Mouse (Mus musculus) kidney, embryonic 14.5 days (tissue): ENCODE results near the gene Trp53rkb. TPM values are rescaled to one million over a fixed set of nuclear protein-coding genes. Genes with fewer than 3 reads are reported as not detected.

Source experiments
- ATAC-seq: fragments of 200-750 bp; cut with Nextera tagmentation; 2 replicates; pipeline ENCODE4 v1.8.0; 2017; ENCODE audit warnings: moderate number of reproducible peaks, mild to moderate bottlenecking, moderate TSS enrichment, moderate library complexity; ENCODE audit not compliant: low FRiP score, low TSS enrichment
- H3K27ac ChIP-seq: fragments of 300-500 bp; sonication (generic); 2 replicates; pipeline ENCODE4 v1.5.1; 2014; ENCODE audit warnings: low read depth, mild to moderate bottlenecking, low read length, moderate library complexity, mixed read lengths
- H3K27me3 ChIP-seq: fragments of 300-500 bp; sonication (generic); 2 replicates; pipeline ENCODE4 v1.6.1; 2014; ENCODE audit warnings: mild to moderate bottlenecking, low read length; ENCODE audit not compliant: control insufficient read depth, insufficient read depth
- H3K36me3 ChIP-seq: fragments of 300-500 bp; sonication (generic); 2 replicates; pipeline ENCODE4 v1.6.1; 2014; ENCODE audit warnings: low read length, mixed read lengths; ENCODE audit not compliant: control insufficient read depth, insufficient read depth
- H3K4me1 ChIP-seq: fragments of 300-500 bp; sonication (generic); 2 replicates; pipeline ENCODE4 v1.6.1; 2014; ENCODE audit warnings: low read length, mixed read lengths; ENCODE audit not compliant: control insufficient read depth, insufficient read depth
- H3K4me2 ChIP-seq: fragments of 300-500 bp; sonication (generic); replicated peaks from 2 replicates; pipeline ENCODE4 v1.6.1; 2014; ENCODE audit warnings: low read depth, mild to moderate bottlenecking, low read length
- H3K4me3 ChIP-seq: fragments of 300-500 bp; sonication (generic); 2 replicates; pipeline ENCODE4 v1.5.1; 2014; ENCODE audit warnings: mild to moderate bottlenecking, low read length
- H3K9ac ChIP-seq: fragments of 300-500 bp; sonication (generic); 2 replicates; pipeline ENCODE4 v1.6.1; 2014; ENCODE audit warnings: low read depth, mild to moderate bottlenecking, low read length, moderate library complexity
- H3K9me3 ChIP-seq: fragments of 300-500 bp; sonication (generic); 2 replicates; pipeline ENCODE4 v1.6.1; 2016; ENCODE audit warnings: low read length; ENCODE audit not compliant: control insufficient read depth
- WGBS: fragments of 180-500 bp; shearing (Covaris S2); extraction: QIAGEN DNeasy Blood & Tissue Kit; methylation state at CpG from one replicate; pipeline ENCODE4 v1.1.7; 2014; 5-methylcytosine and 5-hydroxymethylcytosine counted together
- polyA plus RNA-seq: library from polyadenylated mRNA; unstranded; fragments of >200 nt; fragmentation: Nextera tagmentation; extraction: Ambion mirVana; gene quantifications from 2 replicates; pipeline ENCODE4 v1.2.1, GENCODE M21; 2014

Gene Trp53rkb
- polyA plus RNA-seq, 1 experiment from 2014 or later: 10.1 TPM

DNA sequence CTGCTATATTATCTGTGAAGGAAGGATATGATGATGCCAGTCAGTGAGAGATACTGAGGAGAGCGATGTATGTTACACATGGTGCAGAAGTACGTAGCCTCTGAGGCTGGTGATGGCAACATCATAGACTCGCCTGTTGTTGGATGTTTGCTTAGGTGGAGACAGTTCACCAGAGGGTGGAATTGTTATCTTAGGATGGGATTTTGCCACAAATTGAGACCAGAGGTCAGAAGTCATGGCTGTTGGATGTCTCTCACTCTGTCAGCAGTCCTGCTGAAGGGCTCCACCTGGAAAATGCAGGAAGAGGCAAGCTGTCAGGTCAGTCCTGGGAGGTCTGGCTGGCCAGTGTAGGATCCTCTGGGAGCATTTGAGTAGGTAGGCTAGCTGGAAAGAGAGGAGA, 29.1 kb downstream of the Trp53rkb start:
- ATAC-seq: no peak
- Histone ChIP-seq H3K36me3 (no peaks in the 10 kb centered on the region), H3K27me3 (no peaks in the 10 kb centered on the region), H3K9ac (no peak overlapping the region), H3K27ac (no peak overlapping the region), H3K4me1 (peaks cover 10% of the 10 kb centered on the region), H3K4me2 (no peak overlapping the region), H3K4me3 (no peak overlapping the region), H3K9me3 (no peaks in the 10 kb centered on the region)
- 65% methylated on average over 3 of the region's 3 CpGs for WGBS

DNA sequence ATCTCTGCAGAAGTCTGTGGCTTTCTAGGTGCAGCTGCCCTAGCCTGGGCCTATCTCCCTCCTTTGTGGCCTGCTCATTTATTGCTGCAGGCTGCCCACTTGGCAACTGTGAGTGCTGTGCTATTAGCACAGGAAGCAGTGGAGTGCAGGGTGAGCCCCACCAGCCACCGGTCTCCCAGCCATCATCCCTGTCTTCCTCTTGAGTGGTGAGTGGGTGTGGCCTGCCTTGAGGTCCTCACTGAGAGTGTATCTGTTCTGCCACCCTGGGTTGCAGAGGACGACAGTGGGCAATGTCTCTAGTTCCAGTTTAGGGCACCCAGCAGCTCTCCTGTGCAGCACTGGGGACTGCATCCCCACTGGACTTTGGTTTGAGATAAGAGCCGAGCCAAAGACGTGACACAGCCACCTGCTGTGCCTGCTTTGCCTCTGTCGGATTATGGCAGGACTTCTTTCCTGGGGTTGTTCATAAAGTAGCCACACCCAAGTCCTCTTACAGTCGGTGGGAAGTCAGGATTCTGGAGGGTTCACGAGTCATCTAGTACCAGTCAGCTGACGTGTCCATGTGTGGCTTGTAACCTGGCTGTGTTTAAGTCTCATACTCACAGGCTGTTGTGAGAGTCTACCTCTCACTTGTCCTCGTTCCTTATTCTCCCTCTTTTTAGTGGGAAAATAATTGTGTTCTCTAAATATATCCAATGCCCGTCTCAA, 29.9 kb downstream of the Trp53rkb start:
- ATAC-seq: no peak
- Histone ChIP-seq H3K27ac (no peak overlapping the region), H3K4me1 (peaks cover 10% of the 10 kb centered on the region), H3K27me3 (no peaks in the 10 kb centered on the region), H3K36me3 (no peaks in the 10 kb centered on the region), H3K9ac (no peak overlapping the region), H3K4me3 (no peak overlapping the region), H3K4me2 (no peak overlapping the region), H3K9me3 (no peaks in the 10 kb centered on the region)
- 68% methylated on average over 10 of the region's 10 CpGs for WGBS

DNA sequence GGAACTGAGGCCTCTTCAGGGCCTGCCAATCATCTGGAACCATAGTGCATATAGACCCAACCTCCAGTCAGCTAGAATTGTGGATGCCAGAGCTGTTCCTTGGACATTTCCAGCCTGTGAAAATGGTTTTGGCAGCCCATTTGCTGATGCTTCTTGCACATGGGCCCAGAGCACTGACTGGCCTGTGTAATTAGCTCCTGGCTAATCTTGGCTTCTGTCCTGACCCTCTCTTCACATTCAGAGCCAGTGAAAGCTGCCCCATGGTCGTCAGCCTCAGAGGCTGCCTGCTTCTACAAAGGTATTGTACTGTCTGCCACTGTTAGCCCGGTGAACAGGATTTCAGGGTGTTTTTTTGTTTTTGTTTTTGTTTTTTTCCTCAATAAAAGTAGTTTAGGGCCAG, 30.6 kb downstream of the Trp53rkb start:
- Histone ChIP-seq H3K9ac (no peak overlapping the region), H3K9me3 (no peaks in the 10 kb centered on the region), H3K4me2 (no peak overlapping the region), H3K27ac (no peak overlapping the region), H3K4me1 (peaks cover 10% of the 10 kb centered on the region), H3K36me3 (no peaks in the 10 kb centered on the region), H3K27me3 (no peaks in the 10 kb centered on the region), H3K4me3 (no peak overlapping the region)
- no peak for ATAC-seq
- 91% methylated on average over 2 of the region's 2 CpGs for WGBS

DNA sequence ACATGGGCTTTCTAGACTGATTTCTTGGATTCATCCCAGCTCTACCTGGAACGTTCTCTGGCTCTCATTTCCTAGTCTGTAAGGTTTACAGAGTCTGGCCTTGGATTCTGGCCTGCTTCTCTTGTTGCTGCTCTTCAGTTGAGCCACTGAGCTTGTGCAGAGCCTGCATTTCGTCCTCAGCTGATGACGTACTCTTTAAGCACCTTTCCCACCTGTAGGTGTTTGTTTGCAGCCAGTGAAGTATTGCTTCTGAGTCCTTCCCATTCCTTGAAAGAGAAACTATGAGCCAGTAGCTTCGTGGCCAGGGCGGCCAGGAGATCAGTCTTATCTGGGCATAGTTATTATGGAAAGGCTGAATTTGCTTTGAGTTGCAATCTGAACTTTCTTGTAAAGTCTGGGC, 32.1 kb downstream of the Trp53rkb start:
- Histone ChIP-seq H3K4me2 (no peak overlapping the region), H3K9ac (no peak overlapping the region), H3K27me3 (no peaks in the 10 kb centered on the region), H3K27ac (no peak overlapping the region), H3K4me3 (no peak overlapping the region), H3K36me3 (no peaks in the 10 kb centered on the region), H3K4me1 (peaks cover 10% of the 10 kb centered on the region), H3K9me3 (no peaks in the 10 kb centered on the region)
- no peak for ATAC-seq
- 92% methylated on average over 5 of the region's 5 CpGs for WGBS

DNA sequence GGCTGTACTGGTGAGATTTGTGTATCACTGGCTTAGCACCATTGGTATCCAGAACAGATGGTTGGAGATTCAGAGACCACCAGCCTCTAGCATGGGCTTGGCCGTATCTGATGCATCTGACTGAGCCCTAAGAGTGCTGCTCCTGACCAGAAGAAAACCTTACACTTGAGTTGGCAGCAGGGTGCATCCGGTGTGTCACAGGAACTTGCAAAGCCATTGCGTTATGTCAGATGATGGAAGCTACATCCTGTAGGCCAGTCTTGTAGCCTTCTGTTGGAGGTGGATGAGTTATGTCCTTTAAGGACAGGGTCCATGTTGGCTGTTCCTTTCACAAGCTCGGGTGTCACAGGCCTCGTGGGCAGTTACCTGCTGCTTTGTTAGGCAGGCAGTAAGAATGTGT, 32.7 kb downstream of the Trp53rkb start:
- Histone ChIP-seq H3K9ac (no peak overlapping the region), H3K27me3 (no peaks in the 10 kb centered on the region), H3K4me1 (peaks cover 10% of the 10 kb centered on the region), H3K4me2 (no peak overlapping the region), H3K27ac (no peak overlapping the region), H3K36me3 (no peaks in the 10 kb centered on the region), H3K4me3 (no peak overlapping the region), H3K9me3 (no peaks in the 10 kb centered on the region)
- no peak for ATAC-seq
- WGBS: 75% methylated on average over 5 of the region's 5 CpGs

DNA sequence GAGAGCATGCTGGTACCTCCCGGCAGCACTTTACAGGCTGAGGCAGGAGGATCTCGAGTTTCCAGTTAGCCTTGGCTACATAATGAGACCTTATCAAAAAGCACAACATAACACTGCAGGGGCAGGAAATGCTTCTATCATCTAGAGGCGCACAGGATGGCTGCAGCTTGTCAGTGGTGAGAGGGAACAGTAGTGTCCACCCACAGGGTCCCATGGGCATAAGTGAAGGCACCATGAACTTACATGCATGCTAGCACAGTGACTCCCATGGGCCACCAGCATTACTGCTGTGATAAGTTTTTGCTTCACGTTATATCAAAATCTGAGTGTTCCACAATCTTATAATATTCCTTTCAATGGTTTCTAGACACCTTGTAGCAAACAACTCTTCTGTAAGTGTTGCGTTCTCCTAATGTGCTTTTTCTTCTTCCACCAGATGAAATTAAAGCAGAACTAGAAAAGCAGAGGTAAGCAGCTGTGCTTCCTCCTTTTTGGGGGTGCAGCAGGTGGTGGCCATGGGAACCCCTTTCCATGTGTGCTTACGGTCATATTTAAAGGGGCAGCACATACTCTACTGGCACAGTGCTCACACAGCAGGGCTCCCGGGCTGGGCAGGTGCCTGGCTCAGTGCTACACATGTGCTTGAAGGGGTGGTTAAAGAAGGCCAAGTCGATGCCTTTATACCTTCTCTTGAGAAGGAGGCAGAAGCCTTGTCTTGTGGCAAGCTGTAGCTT, 34.3 kb downstream of the Trp53rkb start:
- Histone ChIP-seq H3K9ac (no peak overlapping the region), H3K9me3 (no peaks in the 10 kb centered on the region), H3K27ac (no peak overlapping the region), H3K4me2 (no peak overlapping the region), H3K4me1 (no peaks in the 10 kb centered on the region; the same call in 1 of the 2 replicates), H3K27me3 (no peaks in the 10 kb centered on the region), H3K4me3 (no peak overlapping the region), H3K36me3 (no peaks in the 10 kb centered on the region)
- no peak for ATAC-seq
- WGBS: 94% methylated on average over 8 of the region's 8 CpGs

DNA sequence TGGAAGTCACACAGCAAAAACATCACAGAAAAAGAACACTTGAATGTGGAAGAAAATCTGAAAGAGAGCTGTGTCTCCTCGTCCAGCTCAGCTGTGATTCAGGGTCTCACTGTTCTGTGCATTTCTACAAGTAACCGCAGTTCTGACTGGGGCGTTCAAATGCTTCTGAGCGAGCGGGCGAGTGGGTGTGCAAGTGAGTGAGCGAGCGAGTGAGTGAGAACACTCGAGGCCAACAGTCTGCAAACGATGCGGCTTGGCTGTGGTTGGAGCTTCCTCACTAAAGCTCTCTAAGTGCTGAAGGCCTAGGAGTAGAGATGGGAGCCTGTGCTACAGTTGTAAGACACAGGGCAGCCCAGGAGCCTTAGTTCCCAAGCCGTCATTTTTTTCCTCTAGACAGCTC, 36.0 kb downstream of the Trp53rkb start:
- no peaks in the 10 kb centered on the region for H3K27me3 ChIP-seq
- ATAC-seq: no peak
- no peak overlapping the region for H3K27ac ChIP-seq
- no peaks in the 10 kb centered on the region for H3K4me1 ChIP-seq
- no peaks in the 10 kb centered on the region for H3K9me3 ChIP-seq
- no peak overlapping the region for H3K4me3 ChIP-seq
- WGBS: 92% methylated on average over 12 of the region's 12 CpGs
- H3K4me2 ChIP-seq: no peak overlapping the region
- H3K36me3 ChIP-seq: no peaks in the 10 kb centered on the region
- H3K9ac ChIP-seq: no peak overlapping the region

DNA sequence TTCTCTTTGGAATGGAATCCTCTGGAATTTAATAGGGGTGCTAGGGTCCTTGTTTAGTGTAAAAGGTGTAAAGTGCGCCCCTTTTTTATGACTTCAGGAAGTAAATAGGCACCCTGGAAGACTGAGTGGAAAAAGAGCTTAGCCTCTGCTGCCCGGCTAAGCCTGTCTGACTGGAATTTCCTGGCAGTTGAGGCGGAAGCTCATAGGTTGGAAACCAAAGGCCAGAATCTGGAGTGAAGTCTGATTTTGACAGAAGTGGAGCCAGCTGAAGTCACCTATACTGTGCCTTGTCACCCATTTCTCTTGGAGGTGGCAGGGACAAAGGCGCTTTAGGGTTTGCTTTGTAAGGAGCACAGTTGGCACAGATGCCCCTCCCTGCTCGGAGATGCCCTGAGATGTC, 38.0 kb downstream of the Trp53rkb start:
- no peak overlapping the region for H3K4me2 ChIP-seq
- WGBS: 78% methylated on average over 5 of the region's 5 CpGs
- no peak for ATAC-seq
- no peak overlapping the region for H3K9ac ChIP-seq
- no peaks in the 10 kb centered on the region for H3K27me3 ChIP-seq
- peaks cover 1% of the 10 kb centered on the region; the same call in 1 of the 2 replicates for H3K36me3 ChIP-seq
- H3K4me1 ChIP-seq: no peaks in the 10 kb centered on the region
- no peaks in the 10 kb centered on the region for H3K9me3 ChIP-seq
- no peak overlapping the region for H3K4me3 ChIP-seq
- no peak overlapping the region for H3K27ac ChIP-seq

DNA sequence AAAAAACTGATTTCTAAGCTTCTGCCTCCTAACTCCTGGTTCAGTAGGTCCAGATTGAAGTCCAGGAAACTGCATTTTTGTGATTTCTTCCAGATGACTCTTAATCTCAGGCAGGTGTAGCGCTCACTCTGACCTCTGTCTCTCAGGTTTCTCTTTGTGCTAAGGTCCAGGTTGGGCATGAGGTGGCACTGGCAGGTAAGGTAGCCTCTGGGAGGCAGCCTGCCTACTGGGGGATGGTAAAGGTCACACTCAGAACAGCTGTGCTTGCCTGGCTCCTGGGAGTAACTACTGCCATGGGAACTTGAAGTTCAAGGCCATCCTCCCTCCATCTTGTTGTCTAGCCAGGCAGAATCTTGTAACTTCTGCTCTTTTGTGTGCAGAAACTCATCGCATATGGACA, 41.8 kb downstream of the Trp53rkb start:
- WGBS: 91% methylated on average over 2 of the region's 2 CpGs
- no peak overlapping the region for H3K27ac ChIP-seq
- no peak for ATAC-seq
- peaks cover 9% of the 10 kb centered on the region; the same call in 1 of the 2 replicates for H3K36me3 ChIP-seq
- no peak overlapping the region for H3K4me2 ChIP-seq
- no peak overlapping the region for H3K9ac ChIP-seq
- H3K4me1 ChIP-seq: no peaks in the 10 kb centered on the region
- no peaks in the 10 kb centered on the region for H3K27me3 ChIP-seq
- no peaks in the 10 kb centered on the region for H3K9me3 ChIP-seq
- H3K4me3 ChIP-seq: no peak overlapping the region
